Mouse (Mus musculus) adrenal gland, adult (tissue): ENCODE data around the gene Vps18.

Source experiments
- DNase-seq, 2 experiments: peaks; one replicate each; pipeline ENCODE4 v3.0.0; 2022 to 2023; ENCODE audit warnings: low spot score in 1 of 2; ENCODE audit not compliant: inconsistent age in 2 of 2

Gene Vps18

GRCm38 (mm10) chr2:119288270-119288882, at the start of gene Vps18:
Gene Vps18 (plus strand): TSS chr2:119288740.
- DNase-seq: peak; percentile 98 to 99

- DNase-seq: no peak
Measured at GRCm38 (mm10) chr2:119240075-119240818, 48.3 kb upstream of the Vps18 start.

GRCm38 (mm10) chr2:119240819-119241186, 47.7 kb upstream of the Vps18 start:
- no peak for DNase-seq

GRCm38 (mm10) chr2:119242548-119242947, 46.0 kb upstream of the Vps18 start:
- no peak for DNase-seq

- DNase-seq: no peak
Measured at GRCm38 (mm10) chr2:119245246-119245645, 43.3 kb upstream of the Vps18 start.

- no peak for DNase-seq
Measured at GRCm38 (mm10) chr2:119247904-119248303, 40.6 kb upstream of the Vps18 start.

GRCm38 (mm10) chr2:119249592-119250061, 38.9 kb upstream of the Vps18 start:
- no peak for DNase-seq

GRCm38 (mm10) chr2:119250377-119250776, 38.2 kb upstream of the Vps18 start:
- DNase-seq: no peak

- DNase-seq: peak; percentile 84 to 95
Measured at GRCm38 (mm10) chr2:119250826-119251478, 37.6 kb upstream of the Vps18 start.

GRCm38 (mm10) chr2:119254976-119255375, 33.6 kb upstream of the Vps18 start:
- no peak for DNase-seq

- no peak for DNase-seq
Measured at GRCm38 (mm10) chr2:119260518-119260917, 28.0 kb upstream of the Vps18 start.

GRCm38 (mm10) chr2:119261326-119261725, 27.2 kb upstream of the Vps18 start:
- no peak for DNase-seq

- DNase-seq: peak; percentile 94 to 96
Measured at GRCm38 (mm10) chr2:119262978-119263377, 25.6 kb upstream of the Vps18 start.

GRCm38 (mm10) chr2:119263813-119264212, 24.7 kb upstream of the Vps18 start:
- DNase-seq: peak in 1 of 2 experiments; percentile 55

GRCm38 (mm10) chr2:119270286-119270642, 18.3 kb upstream of the Vps18 start:
- no peak for DNase-seq

GRCm38 (mm10) chr2:119270643-119271331, 17.8 kb upstream of the Vps18 start, which contains the start of gene Rhov:
Gene Rhov (minus strand): TSS chr2:119271272.
- DNase-seq: peak; percentile 75 to 77

- peak in 1 of 2 experiments; percentile 71 for DNase-seq
Measured at GRCm38 (mm10) chr2:119274126-119274525, 14.4 kb upstream of the Vps18 start.

GRCm38 (mm10) chr2:119276926-119277325, 11.6 kb upstream of the Vps18 start:
- no peak for DNase-seq

GRCm38 (mm10) chr2:119277810-119278209, 10.7 kb upstream of the Vps18 start:
- no peak for DNase-seq

- DNase-seq: no peak
Measured at GRCm38 (mm10) chr2:119281899-119282565, 6.5 kb upstream of the Vps18 start.

- peak in 1 of 2 experiments; percentile 41 for DNase-seq
Measured at GRCm38 (mm10) chr2:119287372-119287771, 1.2 kb upstream of the Vps18 start.
